Mouse (Mus musculus): ENCODE results near the gene Snap23.

The Snap23 gene

GRCm38 (mm10) chr2:120589759-120590158, 22.3 kb downstream of the Snap23 start:
- DNase-seq (ENCODE audit: low spot score), result no peak

DNA sequence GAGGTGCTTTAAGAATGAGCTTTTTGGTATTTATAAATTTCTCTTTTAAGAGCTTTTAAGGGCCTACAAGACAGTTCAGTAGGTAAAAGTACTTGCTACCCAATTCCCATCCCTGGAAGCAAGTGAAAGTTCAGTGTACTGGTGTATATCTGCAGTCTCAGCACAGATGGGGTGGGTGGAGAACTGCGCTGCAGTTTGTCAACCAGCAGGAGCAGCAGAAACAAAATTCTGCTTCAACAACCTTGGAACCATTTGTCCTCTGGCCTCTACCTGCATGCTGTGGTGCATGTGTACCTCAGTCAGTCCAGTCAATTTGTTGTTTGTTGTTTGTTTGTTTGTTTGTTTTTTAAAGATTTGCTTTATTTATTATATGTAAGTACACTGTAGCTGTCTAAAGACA, 24.8 kb downstream of the Snap23 start:
- no peak for DNase-seq (ENCODE audit: low spot score)

DNA sequence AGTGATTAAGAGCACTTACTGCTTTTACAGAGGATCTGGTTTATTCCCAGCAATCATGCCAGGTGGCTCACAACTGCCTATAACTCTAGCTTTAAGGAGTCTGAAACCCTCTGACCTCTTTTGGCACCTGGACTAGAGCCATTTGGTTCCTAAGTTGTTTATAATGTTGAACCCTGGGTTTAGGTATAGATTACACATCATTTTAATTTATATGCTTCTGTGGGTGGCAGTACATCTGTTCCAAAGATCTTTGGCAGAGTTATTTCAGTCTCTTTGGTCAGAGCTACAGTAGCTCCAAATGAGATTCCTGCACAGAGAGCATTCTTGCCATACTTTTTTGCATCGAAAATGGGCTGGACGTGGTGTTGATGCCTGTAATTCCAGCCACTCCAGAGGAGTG, 30.3 kb downstream of the Snap23 start:
- no peak for DNase-seq (ENCODE audit: low spot score)

- no peak for DNase-seq (ENCODE audit: low spot score)
Observed at GRCm38 (mm10) chr2:120599506-120599905, 32.0 kb downstream of the Snap23 start.

DNA sequence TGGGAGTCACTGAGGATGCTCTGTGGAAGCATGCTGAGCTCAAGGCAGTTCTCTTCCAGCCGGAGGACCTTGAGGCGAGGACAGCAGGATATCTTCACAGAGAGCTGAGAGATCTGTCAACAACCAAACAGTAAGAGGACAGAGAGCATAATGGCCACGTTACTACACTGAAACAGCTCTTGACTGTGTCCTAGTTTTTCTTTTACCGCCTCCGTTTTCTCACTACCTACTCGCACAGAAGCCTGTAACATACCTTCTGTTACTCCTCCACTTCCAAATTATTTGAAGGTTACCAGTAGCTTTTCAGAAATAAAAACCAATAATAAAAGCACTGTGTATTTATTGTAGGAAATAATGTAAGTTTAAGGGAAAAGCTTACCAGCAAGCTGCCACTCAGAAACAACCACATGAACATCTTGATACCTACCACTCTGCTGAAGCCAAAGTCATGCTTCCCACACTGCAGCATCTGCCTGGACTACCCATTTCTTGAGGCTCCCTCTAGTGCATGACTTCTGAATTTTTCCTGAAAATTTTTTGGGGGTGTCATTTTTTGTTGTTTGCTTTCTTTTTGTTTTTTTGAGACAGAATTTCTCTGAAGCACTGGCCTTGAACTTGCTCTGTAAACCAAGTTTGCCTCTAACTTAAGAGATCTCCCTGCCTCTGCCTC, 38.7 kb downstream of the Snap23 start:
- peak; percentile 9 for DNase-seq (ENCODE audit: low spot score)

GRCm38 (mm10) chr2:120608830-120609723, 41.6 kb downstream of the Snap23 start, which contains the start of the genes Haus2 and Lrrc57:
Haus2 (plus strand) TSS chr2:120609383.
Lrrc57 (minus strand) TSS chr2:120609520.
- peak; percentile 92 for DNase-seq (ENCODE audit: low spot score)

- no peak for DNase-seq (ENCODE audit: low spot score)
Observed at GRCm38 (mm10) chr2:120616279-120617163, 49.0 kb downstream of the Snap23 start.

DNA sequence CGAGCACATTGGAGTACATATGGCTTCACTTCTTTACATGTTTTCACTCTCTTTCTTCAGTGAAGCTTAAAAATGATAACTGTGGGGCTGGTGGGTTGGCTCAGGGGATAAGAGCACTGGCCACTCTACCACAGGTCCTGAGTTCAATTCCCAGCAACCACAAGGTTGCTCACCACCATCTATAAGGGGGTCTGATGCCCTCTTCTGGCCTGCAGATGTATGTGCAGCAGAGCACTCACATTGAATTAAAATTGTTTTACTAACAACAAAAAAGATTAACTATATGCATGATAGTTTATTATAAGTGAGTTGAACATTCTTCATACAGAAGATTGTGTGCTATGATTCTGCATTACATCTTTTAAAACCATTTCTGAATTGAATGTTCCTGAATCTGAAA, 52.1 kb downstream of the Snap23 start:
- no peak for DNase-seq (ENCODE audit: low spot score)

DNA sequence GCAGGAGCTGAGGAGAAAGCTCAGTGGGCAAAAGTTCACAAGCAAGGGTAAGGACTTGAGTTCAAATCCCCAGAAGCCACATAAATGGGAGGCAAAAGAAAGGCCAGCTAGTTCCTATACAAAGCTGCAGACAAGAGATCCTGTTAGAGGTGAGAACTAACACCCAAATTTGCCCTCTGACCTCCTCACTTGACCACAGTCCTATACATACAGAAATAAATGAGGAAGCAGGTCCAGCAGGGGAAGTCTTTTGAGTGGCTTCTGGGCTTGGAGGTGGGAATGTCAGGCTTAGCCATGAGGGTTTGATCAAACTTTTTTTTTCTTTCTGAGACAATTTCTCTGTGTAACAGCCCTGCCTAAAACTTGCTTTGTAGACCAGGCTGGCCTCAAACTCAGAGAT, 55.4 kb downstream of the Snap23 start:
- no peak for DNase-seq (ENCODE audit: low spot score)

- peak; percentile 7 for DNase-seq (ENCODE audit: low spot score)
Observed at GRCm38 (mm10) chr2:120628076-120628865, 60.8 kb downstream of the Snap23 start.

DNA sequence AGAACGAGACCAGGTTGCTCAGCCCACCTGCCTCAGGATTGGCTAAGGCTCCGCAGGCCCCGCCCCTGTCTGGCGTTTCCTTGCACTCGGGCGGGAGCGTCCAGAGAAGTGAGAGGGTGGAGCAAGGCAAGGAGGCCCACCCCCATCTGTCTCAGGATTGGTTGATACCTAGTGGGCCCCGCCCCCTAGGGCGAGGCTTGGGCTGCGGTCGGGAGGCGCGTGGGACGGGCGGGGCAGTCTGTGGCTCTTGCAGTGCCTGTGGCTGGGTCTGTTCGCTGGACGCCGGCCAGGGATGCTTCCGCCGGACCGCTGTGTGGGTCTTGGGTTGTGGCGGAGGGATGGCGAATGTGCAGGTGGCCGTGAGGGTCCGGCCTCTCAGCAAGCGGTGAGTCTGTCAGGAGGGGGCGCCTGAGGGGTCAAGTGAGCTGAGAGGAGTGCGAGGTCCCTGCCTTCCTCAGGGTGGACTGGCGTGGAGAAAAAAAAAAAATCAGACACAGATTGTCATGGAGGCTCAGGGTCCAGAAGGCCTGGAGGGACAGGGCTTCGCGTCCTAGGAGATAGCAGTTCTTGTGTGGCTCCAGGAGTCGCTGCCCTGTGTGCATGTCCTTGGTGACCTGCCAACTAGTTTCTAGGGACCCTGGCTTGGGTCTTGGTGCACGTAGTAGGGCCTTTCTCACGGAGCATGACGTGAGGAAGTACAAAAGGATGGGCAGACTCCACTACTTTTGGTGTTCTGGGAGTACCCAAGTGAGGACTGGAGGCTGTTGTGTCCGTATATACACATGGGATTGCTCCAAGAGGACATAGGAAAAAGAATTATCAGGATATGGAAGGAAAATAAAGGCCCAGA, 61.6 kb downstream of the Snap23 start, which contains the start of gene Stard9:
Gene Stard9 (plus strand): TSS at position 236 of the 850 bp plus-strand sequence.
- DNase-seq (ENCODE audit: low spot score), result peak; percentile 99

- no peak for DNase-seq (ENCODE audit: low spot score)
Observed at GRCm38 (mm10) chr2:120630246-120630645, 62.8 kb downstream of the Snap23 start.

DNA sequence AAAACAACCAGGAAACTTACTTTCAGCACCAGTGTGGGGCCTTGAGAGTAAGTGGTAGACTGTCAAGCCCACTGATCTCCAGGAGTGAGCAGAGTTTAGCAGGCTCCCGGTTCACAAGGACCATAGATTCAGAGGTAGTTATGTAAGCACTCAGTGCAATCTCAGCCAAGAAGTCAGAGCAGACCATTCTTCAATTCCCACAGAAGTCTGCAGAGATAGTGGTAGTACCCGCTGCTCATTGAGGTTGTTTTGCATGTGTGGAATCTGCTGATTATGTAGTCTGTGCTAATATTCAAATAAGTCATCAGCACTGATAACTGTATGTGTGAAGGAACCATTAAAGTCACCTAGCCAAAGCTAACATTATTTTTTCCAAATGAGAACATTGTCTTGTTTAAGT, 63.2 kb downstream of the Snap23 start:
- DNase-seq (ENCODE audit: low spot score), result no peak

- no peak for DNase-seq (ENCODE audit: low spot score)
Observed at GRCm38 (mm10) chr2:120631521-120631920, 64.0 kb downstream of the Snap23 start.

DNA sequence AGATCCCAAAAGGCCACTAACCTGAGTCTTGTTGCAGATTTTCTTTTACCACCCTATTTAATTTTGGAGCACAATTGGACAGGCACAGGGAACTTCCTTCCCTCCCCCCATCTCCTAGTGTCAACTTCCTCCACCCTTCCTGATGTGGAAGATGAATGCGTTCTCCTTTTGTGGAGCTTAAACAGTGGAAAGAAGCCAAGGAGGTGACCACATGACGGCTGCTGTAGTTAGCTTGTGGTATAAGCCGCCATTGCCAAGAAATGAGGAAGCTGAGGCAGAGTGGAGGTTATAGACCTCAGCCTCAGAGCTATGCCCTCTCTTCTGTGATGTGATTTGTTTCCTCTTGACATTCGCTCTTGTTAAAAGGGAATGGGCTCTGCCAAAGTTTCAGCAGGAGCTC, 64.5 kb downstream of the Snap23 start:
- no peak for DNase-seq (ENCODE audit: low spot score)

DNA sequence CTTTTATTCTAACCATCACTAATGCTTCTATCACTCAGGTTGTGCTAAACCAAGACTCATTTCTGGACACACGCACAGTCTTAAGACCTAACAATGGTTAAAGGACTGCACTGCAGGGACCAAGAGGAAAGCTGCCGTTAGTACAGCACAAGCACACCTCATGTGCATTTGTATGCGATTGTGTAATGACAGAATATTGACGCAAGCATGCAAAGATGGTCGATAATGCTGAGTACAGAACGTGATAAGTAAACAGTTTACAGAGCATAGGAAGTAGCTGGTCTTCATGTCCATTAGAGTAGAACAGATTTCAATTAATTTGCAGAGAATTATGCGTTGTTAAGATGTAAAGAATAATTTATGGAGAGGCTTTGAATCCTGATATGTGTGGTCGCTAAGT, 73.4 kb downstream of the Snap23 start:
- no peak for DNase-seq (ENCODE audit: low spot score)

- no peak for DNase-seq (ENCODE audit: low spot score)
Observed at GRCm38 (mm10) chr2:120643836-120644235, 76.4 kb downstream of the Snap23 start.

GRCm38 (mm10) chr2:120646777-120647176, 79.3 kb downstream of the Snap23 start:
- no peak for DNase-seq (ENCODE audit: low spot score)
